8 mouse cellular contexts compared by ENCODE assay signal in genomic region chr6:13224596-13225227, GRCm38 (mm10). TPM values are rescaled to one million over a fixed set of nuclear protein-coding genes. Genes with fewer than 3 reads are reported as not detected.
A peak's percentile ranks its signal among the peaks of the same experiment; 100 is the strongest.
DNase-seq lines count a peak whose midpoint lies in the region; ATAC-seq and TF ChIP-seq lines count a peak whose summit lies in the region.

Gene Vwde (minus strand): TSS chr6:13224965.

- no peaks in the 10 kb centered on the region for H3K4me1 ChIP-seq in ES-E14 (ENCODE audit: control insufficient read depth in 2 of 2, insufficient read depth in 2 of 2, low read length in 2 of 2, poor library complexity in 1 of 2)
- H3K4me1 ChIP-seq in hindbrain, embryonic 12.5 days, result no peaks in the 10 kb centered on the region
- H3K4me1 ChIP-seq in midbrain, embryonic 10.5 days, result peaks cover 9% of the 10 kb centered on the region; the same call in 1 of the 2 replicates

- H3K9ac ChIP-seq in ES-E14 (ENCODE audit: insufficient read depth, low read depth, low read length, poor library complexity, severe bottlenecking), result no peak within 1 kb of the TSS
- H3K9ac ChIP-seq in hindbrain, embryonic 12.5 days, result no peak within 1 kb of the TSS

- no peaks in the 10 kb centered on the region for H3K9me3 ChIP-seq in ES-E14 (ENCODE audit: control insufficient read depth, insufficient read depth, low read depth, low read length)
- H3K9me3 ChIP-seq in hindbrain, embryonic 12.5 days (replicated peaks), result no peaks in the 10 kb centered on the region
- 0 out of 2 replicates have a peak, but pooled peaks cover 4% of the 10 kb centered on the region for H3K9me3 ChIP-seq in midbrain, embryonic 10.5 days (replicated peaks)

- peak within 1 kb of the TSS; percentile 11 to 32; a peak in 3 of 4 replicates for H3K4me3 ChIP-seq in ES-E14 (ENCODE audit: insufficient read depth in 1 of 2, low read depth in 1 of 2, low read length in 2 of 2, poor library complexity in 1 of 2, severe bottlenecking in 1 of 2)
- peak within 1 kb of the TSS; percentile 23 for H3K4me3 ChIP-seq in hindbrain, embryonic 12.5 days
- peak within 1 kb of the TSS; percentile 44 for H3K4me3 ChIP-seq in midbrain, embryonic 10.5 days

- intact Hi-C loops in heart, postnatal 14 days (cut with DNase I), result no loop called here

- DNase-seq in cerebellum, adult 11 months, result peak; percentile 0
- DNase-seq in cerebellum, adult 11-12 months, result no peak
- no peak for DNase-seq in ES-E14 (ENCODE audit: low read depth, low spot score)
- peak; percentile 21 for DNase-seq in midbrain, embryonic 10.5 days (ENCODE audit: low spot score)
- DNase-seq in right cerebral cortex, postnatal 36 days (ENCODE audit: low spot score in 2 of 2), result no peak
- DNase-seq in adrenal gland, postnatal 25 days, result no peak
- DNase-seq in heart, postnatal 14 days, result no peak

- no peaks in the 10 kb centered on the region for H3K36me3 ChIP-seq in ES-E14 (ENCODE audit: control insufficient read depth, insufficient read depth, low read length, poor library complexity, severe bottlenecking)
- H3K36me3 ChIP-seq in hindbrain, embryonic 12.5 days, result no peaks in the 10 kb centered on the region
- H3K36me3 ChIP-seq in midbrain, embryonic 10.5 days, result no peaks in the 10 kb centered on the region

- in situ Hi-C loops in ES-E14 (cut with MboI; ENCODE audit: low sequenced_read_pairs in 2 of 2, unreplicated experiment in 2 of 2), result no loop called here

- H3K27me3 ChIP-seq in hindbrain, embryonic 12.5 days, result no peaks in the 10 kb centered on the region
- no peaks in the 10 kb centered on the region for H3K27me3 ChIP-seq in midbrain, embryonic 10.5 days (ENCODE audit: low read depth, poor library complexity, severe bottlenecking)

- 28% methylated on average over 15 of the region's 15 CpGs for WGBS in hindbrain, embryonic 12.5 days
- WGBS in midbrain, embryonic 10.5 days, result 32% methylated on average over 15 of the region's 15 CpGs

- H3K27ac ChIP-seq in ES-E14 (ENCODE audit: insufficient read depth, low read depth, low read length, poor library complexity, severe bottlenecking), result no peak within 1 kb of the TSS
- H3K27ac ChIP-seq in hindbrain, embryonic 12.5 days, result no peak within 1 kb of the TSS
- no peak within 1 kb of the TSS for H3K27ac ChIP-seq in midbrain, embryonic 10.5 days (replicated peaks)

- ATAC-seq in hindbrain, embryonic 12.5 days (ENCODE audit: low FRiP score), result 0 out of 2 replicates have a peak, but pooled peaks have one; percentile 46

- H3K4me2 ChIP-seq in hindbrain, embryonic 12.5 days (replicated peaks), result peak within 1 kb of the TSS; percentile 53

TF ChIP-seq in ES-E14, 5 proteins besides CTCF, POLR2A, EP300 and RAD21:
- TF ChIP-seq CHD2 (IDR thresholded peaks at IDR 0.05; ENCODE audit: low read depth, low read length) (no peak), MAFK (IDR thresholded peaks at IDR 0.05; ENCODE audit: insufficient read depth, low read depth, low read length) (no peak), HCFC1 (IDR thresholded peaks at IDR 0.05; ENCODE audit: borderline replicate concordance, insufficient read depth, low read length) (no peak), ZNF384 (IDR thresholded peaks at IDR 0.05; ENCODE audit: low read depth, low read length) (no peak), ZC3H11A (IDR thresholded peaks at IDR 0.05; ENCODE audit: borderline replicate concordance, low read depth, low read length) (no peak)

RNA-seq across cellular contexts. Expression of gene Vwde, which starts in this region (rescaled TPM):
- total RNA-seq in ES-E14 (2012; rRNA removed), result 0.05 and 0.13 TPM in 2 replicates
- not detected in 2 replicates for polyA plus RNA-seq in hindbrain, embryonic 12.5 days (2016; fragmentation: Nextera tagmentation; extraction: Ambion mirVana)
- polyA plus RNA-seq in midbrain, embryonic 10.5 days (2016; fragmentation: Nextera tagmentation; extraction: Ambion mirVana), result 0.02 and 0.16 TPM in 2 replicates
- not detected in 2 replicates for total RNA-seq in adrenal gland, postnatal 25 days (2021)
- total RNA-seq in heart, postnatal 14 days (2021), result not detected

Comparison
In these comparisons a context has a peak if more than half of its experiments do, and no peak if none do; other contexts are left out.
1. Peak in ATAC-seq, H3K4me3 ChIP-seq and H3K4me2 ChIP-seq in hindbrain, embryonic 12.5 days; RNA of the gene not detected or under 1 TPM.
2. Peak in DNase-seq and H3K4me3 ChIP-seq in midbrain, embryonic 10.5 days; RNA of the gene not detected or under 1 TPM.